Mouse (Mus musculus): Measurements from ENCODE around the gene Miox.

Miox gene

GRCm38 (mm10) chr15:89334271-89334670 lies at the start of gene Miox:
Gene Miox (plus strand): TSS chr15:89334398.
- POLR2A ChIA-PET, result interaction anchor here in 3 of 4 experiments (0.7 to 4.8 kb wide), 8 partner anchors 11 to 390 kb away, joined by 3 to 37 read pairs (median 4); partner anchors contain the start of genes Adm2 (in 3 of the 3), Lmf2 (in 2 of the 3), Ncaph2 (in 1 of the 3) and Sbf1 (in 1 of the 3)
- CTCF ChIA-PET, result interaction anchor here in 2 of 4 experiments (0.6 to 2.0 kb wide), 3 partner anchors 11 to 40 kb away, joined by 3 to 5 read pairs (median 3); partner anchors contain the start of gene Sco2 (in 1 of the 2)

GRCm38 (mm10) chr15:89285004-89285403 lies 49.2 kb upstream of the Miox start:
- ChIA-PET POLR2A (no interaction called here), CTCF (no interaction called here)

- CTCF ChIA-PET, result no interaction called here
- POLR2A ChIA-PET, result interaction anchor here in 1 of 4 experiments (1.3 kb wide), 1 partner anchor 9 kb away, joined by 4 read pairs; no protein-coding TSS in a partner anchor
These were observed 48.7 kb upstream of the Miox start for GRCm38 (mm10) chr15:89285478-89285877.

GRCm38 (mm10) chr15:89286114-89286513 lies 48.1 kb upstream of the Miox start:
- ChIA-PET POLR2A (interaction anchor here in 1 of 4 experiments (0.6 to 1.3 kb wide), 4 partner anchors 9 to 164 kb away, joined by 4 read pairs; no protein-coding TSS in a partner anchor), CTCF (interaction anchor here in 1 of 4 experiments (0.6 kb wide), 1 partner anchor 58 kb away, joined by 3 read pairs; no protein-coding TSS in a partner anchor)

- ChIA-PET POLR2A (interaction anchor here in 1 of 4 experiments (0.6 to 1.3 kb wide), 5 partner anchors 8 to 126 kb away, joined by 3 to 4 read pairs (median 4); no protein-coding TSS in a partner anchor), CTCF (interaction anchor here (0.6 to 0.7 kb wide), 4 partner anchors 46 to 104 kb away, joined by 3 to 5 read pairs (median 4); no protein-coding TSS in a partner anchor)
These were observed 47.6 kb upstream of the Miox start for GRCm38 (mm10) chr15:89286582-89286981.

GRCm38 (mm10) chr15:89288227-89288767 lies 45.9 kb upstream of the Miox start:
- ChIA-PET CTCF (interaction anchor here in 2 of 4 experiments (0.6 to 1.7 kb wide), 2 partner anchors 9 to 1142 kb away, joined by 3 to 4 read pairs; no protein-coding TSS in a partner anchor), POLR2A (interaction anchor here in 3 of 4 experiments (0.9 to 1.5 kb wide), 7 partner anchors 9 to 91 kb away, joined by 3 to 4 read pairs (median 3); partner anchors contain the start of genes Sbf1 (in 1 of the 3) and Sco2 (in 1 of the 3))

- ChIA-PET POLR2A (interaction anchor here in 3 of 4 experiments (0.7 to 1.5 kb wide), 6 partner anchors 10 to 34 kb away, joined by 3 to 4 read pairs (median 3); partner anchors contain the start of gene Sbf1 (in 2 of the 3)), CTCF (interaction anchor here in 3 of 4 experiments (0.6 to 1.7 kb wide), 3 partner anchors 10 to 241 kb away, joined by 3 to 6 read pairs (median 4); no protein-coding TSS in a partner anchor)
These were observed 44.7 kb upstream of the Miox start for GRCm38 (mm10) chr15:89289455-89289854.

- POLR2A ChIA-PET, result interaction anchor here in 2 of 4 experiments (0.6 to 1.9 kb wide), 7 partner anchors 8 to 324 kb away, joined by 3 to 5 read pairs (median 3); partner anchors contain the start of gene Sbf1 (in 2 of the 2)
- CTCF ChIA-PET, result interaction anchor here in 1 of 4 experiments (0.6 kb wide), 1 partner anchor 13 kb away, joined by 5 read pairs; no protein-coding TSS in a partner anchor
These were observed 42.7 kb upstream of the Miox start for GRCm38 (mm10) chr15:89291521-89291920.

GRCm38 (mm10) chr15:89292795-89293194 lies 41.4 kb upstream of the Miox start:
- POLR2A ChIA-PET, result interaction anchor here in 2 of 4 experiments (1.5 to 1.9 kb wide), 2 partner anchors 12 to 15 kb away, joined by 4 to 5 read pairs; no protein-coding TSS in a partner anchor
- CTCF ChIA-PET, result no interaction called here

- POLR2A ChIA-PET, result interaction anchor here in 1 of 4 experiments (1.9 kb wide), 1 partner anchor 8 kb away, joined by 4 read pairs; no protein-coding TSS in a partner anchor
- CTCF ChIA-PET, result interaction anchor here in 1 of 4 experiments (1.3 kb wide), 1 partner anchor 12 kb away, joined by 3 read pairs; no protein-coding TSS in a partner anchor
These were observed 40.4 kb upstream of the Miox start for GRCm38 (mm10) chr15:89293778-89294177.

GRCm38 (mm10) chr15:89295580-89296165 lies 38.5 kb upstream of the Miox start:
- POLR2A ChIA-PET, result interaction anchor here in 1 of 4 experiments (1.0 to 1.9 kb wide), 2 partner anchors 10 to 28 kb away, joined by 3 to 4 read pairs; no protein-coding TSS in a partner anchor
- CTCF ChIA-PET, result no interaction called here

GRCm38 (mm10) chr15:89296465-89296864 lies 37.7 kb upstream of the Miox start:
- ChIA-PET POLR2A (no interaction called here), CTCF (no interaction called here)

- CTCF ChIA-PET, result no interaction called here
- POLR2A ChIA-PET, result no interaction called here
These were observed 36.5 kb upstream of the Miox start for GRCm38 (mm10) chr15:89297695-89298094.

GRCm38 (mm10) chr15:89300180-89300579 lies 34.0 kb upstream of the Miox start:
- POLR2A ChIA-PET, result interaction anchor here in 1 of 4 experiments (1.0 to 1.4 kb wide), 3 partner anchors 10 to 24 kb away, joined by 3 to 7 read pairs (median 3); partner anchors contain the start of gene Sbf1
- CTCF ChIA-PET, result interaction anchor here in 1 of 4 experiments (2.7 kb wide), 1 partner anchor 15 kb away, joined by 9 read pairs; the partner anchor contains the start of gene Sbf1

GRCm38 (mm10) chr15:89300600-89300999 lies 33.6 kb upstream of the Miox start:
- POLR2A ChIA-PET, result interaction anchor here in 1 of 4 experiments (2.5 kb wide), 1 partner anchor 15 kb away, joined by 7 read pairs; the partner anchor contains the start of gene Sbf1
- CTCF ChIA-PET, result interaction anchor here in 1 of 4 experiments (2.7 kb wide), 1 partner anchor 15 kb away, joined by 9 read pairs; the partner anchor contains the start of gene Sbf1

- CTCF ChIA-PET, result interaction anchor here in 3 of 4 experiments (0.6 to 1.8 kb wide), 4 partner anchors 9 to 304 kb away, joined by 3 to 5 read pairs (median 4); partner anchors contain the start of gene Sbf1 (in 1 of the 3)
- POLR2A ChIA-PET, result interaction anchor here (0.8 to 1.5 kb wide), 4 partner anchors 9 kb away, joined by 3 to 6 read pairs (median 4); partner anchors contain the start of gene Sbf1 (in 3 of the 4)
These were observed 28.2 kb upstream of the Miox start for GRCm38 (mm10) chr15:89305966-89306365.

- ChIA-PET POLR2A (interaction anchor here in 1 of 4 experiments (0.9 to 1.2 kb wide), 4 partner anchors 16 to 147 kb away, joined by 3 to 5 read pairs (median 4); no protein-coding TSS in a partner anchor), CTCF (interaction anchor here in 1 of 4 experiments (1.8 kb wide), 1 partner anchor 8 kb away, joined by 4 read pairs; the partner anchor contains the start of gene Sbf1)
These were observed 26.7 kb upstream of the Miox start for GRCm38 (mm10) chr15:89307461-89307860.

- CTCF ChIA-PET, result no interaction called here
These were observed 25.6 kb upstream of the Miox start for GRCm38 (mm10) chr15:89308406-89309139.

More at GRCm38 (mm10) chr15:89308406-89309139, 25.6 kb upstream of the Miox start:
- POLR2A ChIA-PET, result interaction anchor here in 3 of 4 experiments (0.6 to 1.2 kb wide), 8 partner anchors 15 to 387 kb away, joined by 3 to 6 read pairs (median 4); partner anchors contain the start of genes Lmf2 (in 1 of the 3) and Ncaph2 (in 1 of the 3)

All from embryonic stem cell, embryonic (primary cell).